ENCODE assay signal across 31 mouse cellular contexts in genomic region chr5:135735741-135736140, GRCm38 (mm10). TPM values are rescaled to one million over a fixed set of nuclear protein-coding genes. Genes with fewer than 3 reads are reported as not detected.
DNase-seq lines count a peak whose midpoint lies in the region; ATAC-seq and TF ChIP-seq lines count a peak whose summit lies in the region.
"Had no signal": no experiment of that assay in that cellular context is flagged by ENCODE, and none has a peak within 500 bp of the region (broad histone marks: within the 10 kb centered on the region; RNA-seq: fewer than 3 reads in every experiment).

No protein-coding gene starts in this region.

- WGBS in kidney, embryonic 16.5 days: 85% methylated on average over 13 of the region's 13 CpGs
- 81% methylated on average over 13 of the region's 13 CpGs for WGBS in liver, postnatal 0 days (ENCODE audit: insufficient replicate concordance)
- WGBS in liver, embryonic 11.5 days: 92% methylated on average over 13 of the region's 13 CpGs
- 87% methylated on average over 13 of the region's 13 CpGs for WGBS in olfactory bulb, adult 2 months

- no peak overlapping the region for H3K4me3 ChIP-seq in gastrocnemius, adult 2 months
- no peak overlapping the region for H3K4me3 ChIP-seq in kidney, embryonic 16.5 days (ENCODE audit: low read length)
- H3K4me3 ChIP-seq in liver, postnatal 0 days (ENCODE audit: low read depth, low read length): no peak overlapping the region
- H3K4me3 ChIP-seq in liver, embryonic 11.5 days (ENCODE audit: low read depth, low read length): no peak overlapping the region
- no peak overlapping the region for H3K4me3 ChIP-seq in olfactory bulb, adult 2 months (ENCODE audit: insufficient read depth, low read depth, low read length)
- H3K4me3 ChIP-seq: embryonic facial prominence, embryonic 12.5 days; embryonic facial prominence, embryonic 15.5 days; heart, adult 2 months; heart, embryonic 10.5 days; heart, embryonic 13.5 days had no signal

- H3K27me3 ChIP-seq in kidney, embryonic 16.5 days (ENCODE audit: insufficient read depth, low read length): no peaks in the 10 kb centered on the region
- H3K27me3 ChIP-seq in liver, postnatal 0 days (ENCODE audit: insufficient read depth, low read length): no peaks in the 10 kb centered on the region
- no peaks in the 10 kb centered on the region for H3K27me3 ChIP-seq in liver, embryonic 11.5 days (replicated peaks; ENCODE audit: control insufficient read depth, insufficient read depth, low read length)
- H3K27me3 ChIP-seq: embryonic facial prominence, embryonic 12.5 days; embryonic facial prominence, embryonic 15.5 days; heart, embryonic 13.5 days had no signal

- no peak overlapping the region for H3K4me2 ChIP-seq in kidney, embryonic 16.5 days (replicated peaks; ENCODE audit: low read depth, low read length)
- H3K4me2 ChIP-seq in liver, postnatal 0 days (ENCODE audit: low read depth, low read length): no peak overlapping the region
- H3K4me2 ChIP-seq in liver, embryonic 11.5 days: no peak overlapping the region
- H3K4me2 ChIP-seq: embryonic facial prominence, embryonic 12.5 days; embryonic facial prominence, embryonic 15.5 days; heart, embryonic 13.5 days; hindbrain, embryonic 14.5 days had no signal

- 0 out of 2 replicates have a peak, but pooled peaks have one; percentile 7 for ATAC-seq in kidney, embryonic 16.5 days (ENCODE audit: low FRiP score, low TSS enrichment)
- ATAC-seq in liver, postnatal 0 days: peak; percentile 22; the same call in 1 of the 2 replicates
- no peak for ATAC-seq in liver, embryonic 11.5 days (replicated peaks; ENCODE audit: low FRiP score)
- ATAC-seq: activated CD4-positive, CD25-positive, alpha-beta regulatory T cell, adult 4 months; CD4-positive, CD25-positive, alpha-beta regulatory T cell, adult 4 months; forebrain, embryonic 14.5 days; forebrain, postnatal 0 days; hindbrain, postnatal 0 days had no signal

- TF ChIP-seq EP300 in liver, postnatal 0 days (IDR thresholded peaks at IDR 0.05; ENCODE audit: low read depth): no peak

- no peak for TF ChIP-seq CTCF in gastrocnemius, adult 2 months (IDR thresholded peaks at IDR 0.05)
- TF ChIP-seq CTCF in liver, postnatal 0 days (IDR thresholded peaks at IDR 0.05; ENCODE audit: low read depth): no peak
- no peak for TF ChIP-seq CTCF in olfactory bulb, adult 2 months (IDR thresholded peaks at IDR 0.05; ENCODE audit: insufficient read depth, low read depth, low read length)

- peak; percentile 14 for DNase-seq in gastrocnemius, adult 2 months
- no peak for DNase-seq in gastrocnemius, postnatal 4 days (ENCODE audit: low spot score in 2 of 2)
- no peak for DNase-seq in kidney, postnatal 14 days
- DNase-seq in liver, postnatal 0 days: no peak
- DNase-seq in liver, embryonic 11.5 days (ENCODE audit: low spot score): no peak
- DNase-seq: adrenal gland, adult 8-10 months; adrenal gland, postnatal 25 days; cerebellum, adult 18-20 months; cerebellum, adult 9-10 months; cerebellum, postnatal 25 days; forebrain, postnatal 0 days; gastrocnemius, postnatal 25 days; heart, adult 2 months; heart, postnatal 14 days; heart, postnatal 4 days had no signal

- H3K9ac ChIP-seq in kidney, embryonic 16.5 days (replicated peaks; ENCODE audit: low read length): no peak overlapping the region
- no peak overlapping the region for H3K9ac ChIP-seq in liver, postnatal 0 days (replicated peaks)
- no peak overlapping the region for H3K9ac ChIP-seq in liver, embryonic 11.5 days (ENCODE audit: low read depth, low read length)
- H3K9ac ChIP-seq: embryonic facial prominence, embryonic 12.5 days; embryonic facial prominence, embryonic 15.5 days; forebrain, postnatal 0 days; heart, embryonic 13.5 days; hindbrain, embryonic 14.5 days had no signal

- H3K36me3 ChIP-seq in kidney, embryonic 16.5 days (ENCODE audit: insufficient read depth, low read length): peaks cover 65% of the 10 kb centered on the region
- H3K36me3 ChIP-seq in liver, postnatal 0 days (replicated peaks; ENCODE audit: insufficient read depth, low read length): peaks cover 53% of the 10 kb centered on the region
- peaks cover 40% of the 10 kb centered on the region for H3K36me3 ChIP-seq in liver, embryonic 11.5 days (ENCODE audit: control insufficient read depth, insufficient read depth, low read length)

- H3K4me1 ChIP-seq in kidney, embryonic 16.5 days (ENCODE audit: insufficient read depth, low read length): no peaks in the 10 kb centered on the region
- no peaks in the 10 kb centered on the region for H3K4me1 ChIP-seq in liver, postnatal 0 days (ENCODE audit: insufficient read depth)
- peaks cover 2% of the 10 kb centered on the region; the same call in 1 of the 2 replicates for H3K4me1 ChIP-seq in liver, embryonic 11.5 days (replicated peaks; ENCODE audit: control insufficient read depth, insufficient read depth, low read length)
- no peaks in the 10 kb centered on the region for H3K4me1 ChIP-seq in olfactory bulb, adult 2 months (ENCODE audit: control insufficient read depth, insufficient read depth, low read length)
- H3K4me1 ChIP-seq: embryonic facial prominence, embryonic 12.5 days; embryonic facial prominence, embryonic 15.5 days had no signal

- no peak overlapping the region for H3K27ac ChIP-seq in gastrocnemius, adult 2 months
- no peak overlapping the region for H3K27ac ChIP-seq in kidney, embryonic 16.5 days (ENCODE audit: low read length)
- H3K27ac ChIP-seq in liver, postnatal 0 days (ENCODE audit: low read depth): no peak overlapping the region
- no peak overlapping the region for H3K27ac ChIP-seq in liver, embryonic 11.5 days (ENCODE audit: low read depth, low read length)
- H3K27ac ChIP-seq in olfactory bulb, adult 2 months (ENCODE audit: insufficient read depth, low read depth, low read length): no peak overlapping the region
- H3K27ac ChIP-seq: embryonic facial prominence, embryonic 12.5 days; embryonic facial prominence, embryonic 15.5 days; heart, adult 2 months; heart, embryonic 10.5 days; heart, embryonic 13.5 days; hindbrain, embryonic 14.5 days; hindbrain, postnatal 0 days had no signal

- no peaks in the 10 kb centered on the region for H3K9me3 ChIP-seq in kidney, embryonic 16.5 days (ENCODE audit: low read length)
- no peaks in the 10 kb centered on the region for H3K9me3 ChIP-seq in liver, postnatal 0 days (ENCODE audit: low read length)
- no peaks in the 10 kb centered on the region for H3K9me3 ChIP-seq in liver, embryonic 11.5 days (ENCODE audit: control insufficient read depth, low read length)
- H3K9me3 ChIP-seq: embryonic facial prominence, embryonic 12.5 days; embryonic facial prominence, embryonic 15.5 days; heart, embryonic 10.5 days; heart, embryonic 13.5 days had no signal

- 0 out of 2 replicates have a peak, but pooled peaks have one; percentile 8 for TF ChIP-seq POLR2A in olfactory bulb, adult 2 months (IDR thresholded peaks at IDR 0.05; ENCODE audit: insufficient read depth, low read depth, low read length)

- intact Hi-C loops in gastrocnemius, adult 2 months (cut with DNase I): no loop called here

RNA-seq across cellular contexts. Expression of gene Tmem120a, which starts 8.5 kb away (rescaled TPM):
- total RNA-seq in gastrocnemius, adult 2 months (2021): 1 to 10 TPM; 7.6 to 8.3 TPM
- 10 to 100 TPM; 11.9 to 15.8 TPM for total RNA-seq in gastrocnemius, postnatal 4 days (2021)
- 74.7 and 75.4 TPM in 2 replicates for polyA plus RNA-seq in kidney, embryonic 16.5 days (2015; fragmentation: Nextera tagmentation; extraction: Ambion mirVana)
- 80.8 and 82.7 TPM in 2 replicates for polyA plus RNA-seq in liver, postnatal 0 days (2015; fragmentation: Nextera tagmentation; extraction: Ambion mirVana)
- polyA plus RNA-seq in liver, embryonic 11.5 days (2014; fragmentation: Nextera tagmentation; extraction: Ambion mirVana): 23.2 and 23.7 TPM in 2 replicates
- not detected in 2 replicates for polyA plus RNA-seq in olfactory bulb, adult 2 months (2012; ENCODE audit: insufficient read depth, insufficient read length, low replicate concordance, missing spikeins)

RNA-seq across cellular contexts. Expression of gene Styxl1, which starts 42.4 kb away (rescaled TPM):
- total RNA-seq in gastrocnemius, adult 2 months (2021): not detected
- total RNA-seq in gastrocnemius, postnatal 4 days (2021): under 1 TPM; 0.47 to 0.49 TPM
- 0.42 and 0.62 TPM in 2 replicates for polyA plus RNA-seq in kidney, embryonic 16.5 days (2015; fragmentation: Nextera tagmentation; extraction: Ambion mirVana)
- polyA plus RNA-seq in liver, postnatal 0 days (2015; fragmentation: Nextera tagmentation; extraction: Ambion mirVana): 0.46 and 0.49 TPM in 2 replicates
- polyA plus RNA-seq in liver, embryonic 11.5 days (2014; fragmentation: Nextera tagmentation; extraction: Ambion mirVana): 0.29 TPM in 1 of 2 replicates, not detected in the other
- not detected in 2 replicates for polyA plus RNA-seq in olfactory bulb, adult 2 months (2012; ENCODE audit: insufficient read depth, insufficient read length, low replicate concordance, missing spikeins)
- total RNA-seq: common myeloid progenitor, adult 5-6 weeks; ES-E14; gastrocnemius, adult 8-10 months; gastrocnemius, postnatal 25 days; heart, adult 2 months; heart, postnatal 4 days had no signal
- polyA plus RNA-seq: C2C12; forebrain, embryonic 11.5 days; heart, embryonic 13.5 days had no signal

RNA-seq across cellular contexts. Expression of gene Mdh2, which starts 42.5 kb away (rescaled TPM):
- 1,000 to 10,000 TPM in 1 of 2 experiments, 100 to 1,000 TPM in 1; 910 to 1,211 TPM for total RNA-seq in gastrocnemius, adult 2 months (2021)
- total RNA-seq in gastrocnemius, postnatal 4 days (2021): 100 to 1,000 TPM; 712 to 717 TPM
- 690 and 691 TPM in 2 replicates for polyA plus RNA-seq in kidney, embryonic 16.5 days (2015; fragmentation: Nextera tagmentation; extraction: Ambion mirVana)
- 296 and 319 TPM in 2 replicates for polyA plus RNA-seq in liver, postnatal 0 days (2015; fragmentation: Nextera tagmentation; extraction: Ambion mirVana)
- 625 and 635 TPM in 2 replicates for polyA plus RNA-seq in liver, embryonic 11.5 days (2014; fragmentation: Nextera tagmentation; extraction: Ambion mirVana)
- polyA plus RNA-seq in olfactory bulb, adult 2 months (2012; ENCODE audit: insufficient read depth, insufficient read length, low replicate concordance, missing spikeins): 359 and 724 TPM in 2 replicates

Comparison
In these comparisons a context has a peak if more than half of its experiments do, and no peak if none do; other contexts are left out.
1. RNA of gene Tmem120a, which starts 8.5 kb away (polyA plus RNA-seq): 80.8 to 82.7 TPM in liver, postnatal 0 days, 74.7 to 75.4 TPM in kidney, embryonic 16.5 days and 23.2 to 23.7 TPM in liver, embryonic 11.5 days; not detected in olfactory bulb, adult 2 months; every median in the first group is over 10 times any median in the second.